Mouse (Mus musculus): ENCODE data around the gene Cnot8. TPM values are rescaled to one million over a fixed set of nuclear protein-coding genes. Genes with fewer than 3 reads are reported as not detected.
"Not testable (repeated sequence)": the region's sequence is repeated elsewhere in the genome, so short reads cannot be mapped to it uniquely, and the experiment has no call there.

Cnot8 gene
- polyA plus RNA-seq, 1 experiment from 2014 or later, result 86.8 TPM

DNA sequence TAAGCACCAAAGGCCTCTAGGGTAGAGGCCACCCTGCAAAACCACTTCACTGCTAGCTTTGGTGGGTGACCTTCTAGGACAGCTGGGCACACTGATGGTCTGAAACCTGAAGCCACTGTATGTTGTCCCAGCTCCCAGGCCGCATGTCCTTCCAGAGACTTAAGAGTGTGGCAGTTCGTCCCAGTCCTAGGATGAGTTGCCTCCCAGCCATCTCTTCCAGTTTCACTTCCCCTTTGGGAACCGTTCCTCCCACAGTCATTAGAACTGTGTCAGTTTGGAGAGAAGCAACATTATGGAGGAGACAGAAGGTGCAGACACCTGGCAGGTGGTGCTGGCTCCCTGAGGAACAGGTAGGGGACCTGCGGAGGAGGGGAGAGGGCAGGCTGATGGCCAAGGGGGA is 11.4 kb upstream of the Cnot8 start:
- ATAC-seq (replicated peaks; ENCODE audit: low FRiP score, low TSS enrichment, low read depth), result no peak
- no peak overlapping the region for H3K9ac ChIP-seq (ENCODE audit: low read length)
- WGBS, result 44% methylated on average over 4 of the region's 4 CpGs

GRCm38 (mm10) chr11:58093021-58093528 is 10.9 kb upstream of the Cnot8 start, which contains the start of gene Gm12248:
Gm12248 (minus strand) TSS chr11:58093134.
- ATAC-seq (replicated peaks; ENCODE audit: low FRiP score, low TSS enrichment, low read depth) (0 out of 2 replicates have a peak, but pooled peaks have one; percentile 21), DNase-seq (ENCODE audit: low spot score) (peak; percentile 61)
- H3K27ac ChIP-seq (ENCODE audit: low read depth), result no peak within 1 kb of the TSS
- H3K4me2 ChIP-seq (ENCODE audit: low read length), result peak within 1 kb of the TSS; percentile 43
- 15% methylated on average over 12 of the region's 12 CpGs for WGBS
- no peak within 1 kb of the TSS for H3K9ac ChIP-seq (ENCODE audit: low read length)
- peaks cover 7% of the 10 kb centered on the region for H3K4me1 ChIP-seq (replicated peaks; ENCODE audit: control insufficient read depth, insufficient read depth, low read length)
- 0 out of 2 replicates have a peak, but pooled peaks cover 4% of the 10 kb centered on the region for H3K27me3 ChIP-seq (replicated peaks; ENCODE audit: control insufficient read depth, insufficient read depth, low read length)
- no peaks in the 10 kb centered on the region for H3K36me3 ChIP-seq (ENCODE audit: control insufficient read depth, insufficient read depth, low read length)
- H3K4me3 ChIP-seq (ENCODE audit: low read depth, low read length), result 0 out of 2 replicates have a peak within 1 kb of the TSS, but pooled peaks have one; percentile 10
- H3K9me3 ChIP-seq (ENCODE audit: control insufficient read depth, low read length), result no peaks in the 10 kb centered on the region

More for the DNA sequence above, 11.4 kb upstream of the Cnot8 start:
- Histone ChIP-seq H3K27me3 (replicated peaks; ENCODE audit: control insufficient read depth, insufficient read depth, low read length) (0 out of 2 replicates have a peak, but pooled peaks cover 2% of the 10 kb centered on the region), H3K27ac (ENCODE audit: low read depth) (no peak overlapping the region), H3K4me2 (ENCODE audit: low read length) (peak overlapping the region; percentile 43), H3K9me3 (ENCODE audit: control insufficient read depth, low read length) (no peaks in the 10 kb centered on the region), H3K4me1 (replicated peaks; ENCODE audit: control insufficient read depth, insufficient read depth, low read length) (peaks cover 7% of the 10 kb centered on the region), H3K4me3 (ENCODE audit: low read depth, low read length) (0 out of 2 replicates have a peak overlapping the region, but pooled peaks have one; percentile 10), H3K36me3 (ENCODE audit: control insufficient read depth, insufficient read depth, low read length) (no peaks in the 10 kb centered on the region)
- peak; percentile 51 for DNase-seq (ENCODE audit: low spot score)

DNA sequence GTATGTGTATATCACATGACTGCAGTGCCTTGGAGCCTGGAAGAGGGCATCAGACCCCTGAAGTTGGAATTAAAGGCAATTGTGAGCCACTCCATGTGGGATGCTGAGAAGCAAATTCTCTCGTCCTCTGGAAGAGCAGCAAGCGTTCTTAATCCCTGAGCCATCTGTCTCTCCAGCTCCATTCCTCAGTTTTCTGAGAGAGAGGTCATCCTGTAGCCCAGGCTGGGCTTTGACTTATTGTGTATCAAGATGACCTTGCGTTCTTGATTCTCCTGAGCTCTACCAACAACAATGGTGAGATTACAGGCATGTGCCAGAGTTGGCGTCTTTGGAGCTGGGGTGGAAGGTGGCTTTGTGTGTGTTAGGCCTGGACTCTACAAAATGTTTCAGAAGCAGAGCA is 9.2 kb upstream of the Cnot8 start:
- H3K4me1 ChIP-seq (replicated peaks; ENCODE audit: control insufficient read depth, insufficient read depth, low read length), result peaks cover 7% of the 10 kb centered on the region
- 0 out of 2 replicates have a peak, but pooled peaks cover 4% of the 10 kb centered on the region for H3K27me3 ChIP-seq (replicated peaks; ENCODE audit: control insufficient read depth, insufficient read depth, low read length)
- no peak overlapping the region for H3K4me2 ChIP-seq (ENCODE audit: low read length)
- ATAC-seq (replicated peaks; ENCODE audit: low FRiP score, low TSS enrichment, low read depth), result no peak
- DNase-seq (ENCODE audit: low spot score), result no peak
- no peak overlapping the region for H3K4me3 ChIP-seq (ENCODE audit: low read depth, low read length)
- WGBS, result 78% methylated on average over 4 of the region's 4 CpGs
- H3K36me3 ChIP-seq (ENCODE audit: control insufficient read depth, insufficient read depth, low read length), result no peaks in the 10 kb centered on the region
- H3K27ac ChIP-seq (ENCODE audit: low read depth), result no peak overlapping the region
- H3K9ac ChIP-seq (ENCODE audit: low read length), result no peak overlapping the region
- no peaks in the 10 kb centered on the region for H3K9me3 ChIP-seq (ENCODE audit: control insufficient read depth, low read length)

DNA sequence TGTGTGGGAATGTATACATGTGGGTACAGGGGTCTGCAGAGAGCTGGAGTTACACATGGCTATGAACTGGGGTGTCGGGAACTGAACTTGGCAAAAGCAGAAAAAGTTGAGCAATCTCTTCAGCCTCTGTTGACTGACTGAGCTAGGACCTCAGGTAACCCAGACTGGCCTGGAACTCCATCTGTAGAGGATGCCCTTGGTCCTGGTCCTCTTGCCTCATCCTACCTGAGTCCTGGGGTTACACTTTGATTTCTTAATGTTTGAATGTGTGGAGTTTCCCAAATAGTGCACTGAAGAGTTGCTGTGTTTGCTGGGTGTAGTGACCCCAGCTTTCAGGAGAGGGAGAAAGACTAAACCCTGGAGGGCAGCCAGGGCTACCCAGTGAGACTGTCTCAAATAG is 8.4 kb upstream of the Cnot8 start:
- Histone ChIP-seq H3K9ac (ENCODE audit: low read length) (no peak overlapping the region), H3K27me3 (replicated peaks; ENCODE audit: control insufficient read depth, insufficient read depth, low read length) (0 out of 2 replicates have a peak, but pooled peaks cover 4% of the 10 kb centered on the region), H3K4me1 (replicated peaks; ENCODE audit: control insufficient read depth, insufficient read depth, low read length) (peaks cover 7% of the 10 kb centered on the region), H3K36me3 (ENCODE audit: control insufficient read depth, insufficient read depth, low read length) (no peaks in the 10 kb centered on the region), H3K9me3 (ENCODE audit: control insufficient read depth, low read length) (no peaks in the 10 kb centered on the region), H3K4me3 (ENCODE audit: low read depth, low read length) (no peak overlapping the region), H3K27ac (ENCODE audit: low read depth) (no peak overlapping the region), H3K4me2 (ENCODE audit: low read length) (no peak overlapping the region)
- WGBS, result 90% methylated on average over 1 of the region's 1 CpGs
- DNase-seq (ENCODE audit: low spot score), result no peak
- ATAC-seq (replicated peaks; ENCODE audit: low FRiP score, low TSS enrichment, low read depth), result no peak

DNA sequence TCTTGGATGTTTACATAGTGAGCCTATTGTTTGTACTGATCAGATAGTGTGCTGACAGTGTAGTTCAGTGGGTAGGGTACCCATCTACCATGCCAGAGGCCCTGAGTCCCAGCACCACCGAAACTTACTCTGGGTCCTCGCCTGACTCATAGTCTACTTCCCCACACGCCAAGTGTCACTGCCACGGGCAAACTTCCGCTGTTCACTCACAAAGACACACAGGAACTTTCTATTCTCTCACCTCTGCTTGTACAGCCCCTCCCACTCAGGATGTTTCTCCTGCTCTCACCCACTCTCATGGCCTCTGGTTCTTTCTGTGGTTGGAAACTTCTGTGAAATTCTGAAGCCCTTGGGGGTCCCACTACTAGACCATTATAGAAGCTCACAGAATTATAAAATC is 7.8 kb upstream of the Cnot8 start:
- H3K27me3 ChIP-seq (replicated peaks; ENCODE audit: control insufficient read depth, insufficient read depth, low read length), result 0 out of 2 replicates have a peak, but pooled peaks cover 4% of the 10 kb centered on the region

GRCm38 (mm10) chr11:58096821-58097620 is 6.9 kb upstream of the Cnot8 start:
- 59% methylated on average over 20 of the region's 20 CpGs for WGBS
- DNase-seq (ENCODE audit: low spot score) (no peak), ATAC-seq (replicated peaks; ENCODE audit: low FRiP score, low TSS enrichment, low read depth) (no peak)
- peak overlapping the region; percentile 35; the same call in 1 of the 2 replicates for H3K4me3 ChIP-seq (ENCODE audit: low read depth, low read length)
- no peak overlapping the region for H3K27ac ChIP-seq (ENCODE audit: low read depth)
- H3K9ac ChIP-seq (ENCODE audit: low read length), result no peak overlapping the region
- H3K27me3 ChIP-seq (replicated peaks; ENCODE audit: control insufficient read depth, insufficient read depth, low read length), result 0 out of 2 replicates have a peak, but pooled peaks cover 4% of the 10 kb centered on the region
- no peaks in the 10 kb centered on the region for H3K36me3 ChIP-seq (ENCODE audit: control insufficient read depth, insufficient read depth, low read length)
- H3K4me2 ChIP-seq (ENCODE audit: low read length), result peak overlapping the region; percentile 73
- no peaks in the 10 kb centered on the region for H3K9me3 ChIP-seq (ENCODE audit: control insufficient read depth, low read length)
- H3K4me1 ChIP-seq (replicated peaks; ENCODE audit: control insufficient read depth, insufficient read depth, low read length), result peaks cover 7% of the 10 kb centered on the region

More for the DNA sequence above, 7.8 kb upstream of the Cnot8 start:
- Histone ChIP-seq H3K36me3 (ENCODE audit: control insufficient read depth, insufficient read depth, low read length) (no peaks in the 10 kb centered on the region), H3K9me3 (ENCODE audit: control insufficient read depth, low read length) (no peaks in the 10 kb centered on the region), H3K4me2 (ENCODE audit: low read length) (no peak overlapping the region), H3K4me3 (ENCODE audit: low read depth, low read length) (no peak overlapping the region), H3K9ac (ENCODE audit: low read length) (no peak overlapping the region), H3K27ac (ENCODE audit: low read depth) (no peak overlapping the region), H3K4me1 (replicated peaks; ENCODE audit: control insufficient read depth, insufficient read depth, low read length) (peaks cover 7% of the 10 kb centered on the region)
- DNase-seq (ENCODE audit: low spot score) (no peak), ATAC-seq (replicated peaks; ENCODE audit: low FRiP score, low TSS enrichment, low read depth) (no peak)
- 82% methylated on average over 5 of the region's 5 CpGs for WGBS

DNA sequence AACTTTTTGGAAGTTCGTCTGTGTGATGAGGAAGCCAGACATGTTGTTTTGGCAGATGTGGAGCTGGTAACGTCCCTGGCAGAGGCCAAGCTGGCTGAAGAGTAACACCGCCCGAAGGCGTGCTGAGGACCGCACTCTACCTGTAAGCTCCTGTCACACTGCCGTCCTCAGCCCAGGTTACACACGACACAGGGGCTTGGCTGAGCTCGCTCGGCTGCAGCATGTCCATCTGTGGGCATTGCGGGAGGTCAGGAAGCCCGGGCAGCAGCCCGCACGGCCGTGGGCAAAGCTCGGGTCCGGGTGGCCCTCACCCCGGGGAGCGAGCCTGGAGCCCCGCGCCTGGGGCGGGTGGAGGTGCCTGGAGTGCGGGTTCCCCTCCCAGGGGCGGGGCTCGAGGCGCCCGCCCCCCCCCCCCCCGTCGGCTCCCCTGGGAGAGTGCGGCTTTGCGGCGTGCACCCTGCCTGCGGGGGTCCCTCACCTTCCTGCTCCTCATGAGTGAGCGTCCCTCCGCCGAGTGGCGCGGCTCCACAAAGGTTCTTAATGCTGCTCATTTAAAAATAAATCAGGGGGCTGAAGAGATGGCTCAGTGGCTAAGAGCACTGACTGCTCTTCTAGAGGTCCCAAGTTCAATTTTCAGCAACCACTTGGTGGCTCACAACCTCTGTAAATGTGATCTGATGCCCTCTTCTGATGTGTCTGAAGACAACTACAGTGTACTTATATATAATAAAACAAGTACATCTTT is 6.2 kb upstream of the Cnot8 start:
- Histone ChIP-seq H3K9me3 (ENCODE audit: control insufficient read depth, low read length) (no peaks in the 10 kb centered on the region), H3K9ac (ENCODE audit: low read length) (peak overlapping the region; percentile 35; the same call in 1 of the 2 replicates), H3K27ac (ENCODE audit: low read depth) (no peak overlapping the region), H3K4me3 (ENCODE audit: low read depth, low read length) (peak overlapping the region; percentile 35), H3K4me2 (ENCODE audit: low read length) (peak overlapping the region; percentile 73), H3K4me1 (replicated peaks; ENCODE audit: control insufficient read depth, insufficient read depth, low read length) (peaks cover 6% of the 10 kb centered on the region), H3K36me3 (ENCODE audit: control insufficient read depth, insufficient read depth, low read length) (no peaks in the 10 kb centered on the region), H3K27me3 (replicated peaks; ENCODE audit: control insufficient read depth, insufficient read depth, low read length) (0 out of 2 replicates have a peak, but pooled peaks cover 4% of the 10 kb centered on the region)
- 3% methylated on average over 31 of the region's 38 CpGs for WGBS
- ATAC-seq (replicated peaks; ENCODE audit: low FRiP score, low TSS enrichment, low read depth), result 0 out of 2 replicates have a peak, but pooled peaks have one; percentile 34
- DNase-seq (ENCODE audit: low spot score), result no peak

GRCm38 (mm10) chr11:58098366-58098720 is 5.6 kb upstream of the Cnot8 start:
- not testable (repeated sequence) for H3K36me3 ChIP-seq (ENCODE audit: control insufficient read depth, insufficient read depth, low read length); ATAC-seq (replicated peaks; ENCODE audit: low FRiP score, low TSS enrichment, low read depth); H3K4me1 ChIP-seq (replicated peaks; ENCODE audit: control insufficient read depth, insufficient read depth, low read length); H3K27ac ChIP-seq (ENCODE audit: low read depth); H3K9ac ChIP-seq (ENCODE audit: low read length); H3K9me3 ChIP-seq (ENCODE audit: control insufficient read depth, low read length); DNase-seq (ENCODE audit: low spot score); H3K27me3 ChIP-seq (replicated peaks; ENCODE audit: control insufficient read depth, insufficient read depth, low read length)
- Histone ChIP-seq H3K4me2 (ENCODE audit: low read length) (peak overlapping the region; percentile 73), H3K4me3 (ENCODE audit: low read depth, low read length) (peak overlapping the region; percentile 35; the same call in 1 of the 2 replicates)
- 73% methylated on average over 5 of the region's 5 CpGs for WGBS

Measured in intestine, embryonic 14.5 days (tissue).